Mouse (Mus musculus): ENCODE measurements at regions not wholly inside any gene's neighbourhood (a gene's known extent, or its start where the extent isn't known, plus 50 kb on each side); places are given as distances from the start of the nearest gene placed in this dataset.

- WGBS = 76% methylated on average over 3 of the region's 3 CpGs
- no peak for ATAC-seq
- no peak overlapping the region for H3K9ac ChIP-seq (ENCODE audit: low read length)
- no peak overlapping the region for H3K4me2 ChIP-seq (ENCODE audit: low read length)
- H3K4me3 ChIP-seq (ENCODE audit: low read depth, low read length) = no peak overlapping the region
- no peaks in the 10 kb centered on the region for H3K4me1 ChIP-seq (ENCODE audit: control insufficient read depth, insufficient read depth, low read length)
- H3K27ac ChIP-seq (ENCODE audit: low read depth, low read length) = no peak overlapping the region
- no peaks in the 10 kb centered on the region for H3K27me3 ChIP-seq (replicated peaks; ENCODE audit: control insufficient read depth, insufficient read depth, low read length)
- H3K9me3 ChIP-seq (replicated peaks; ENCODE audit: control insufficient read depth, low read length) = no peaks in the 10 kb centered on the region
- H3K36me3 ChIP-seq (ENCODE audit: control insufficient read depth, insufficient read depth, low read length) = no peaks in the 10 kb centered on the region
- no peak for DNase-seq (ENCODE audit: low spot score)
Measured at GRCm38 (mm10) chr5:56394021-56394420, 1323.7 kb upstream of the Pcdh7 start.

- Histone ChIP-seq H3K4me1 (ENCODE audit: control insufficient read depth, insufficient read depth, low read length) (no peaks in the 10 kb centered on the region), H3K36me3 (ENCODE audit: control insufficient read depth, insufficient read depth, low read length) (no peaks in the 10 kb centered on the region), H3K4me3 (ENCODE audit: low read depth, low read length) (no peak overlapping the region), H3K9ac (ENCODE audit: low read length) (no peak overlapping the region), H3K9me3 (replicated peaks; ENCODE audit: control insufficient read depth, low read length) (no peaks in the 10 kb centered on the region), H3K4me2 (ENCODE audit: low read length) (no peak overlapping the region), H3K27ac (ENCODE audit: low read depth, low read length) (no peak overlapping the region), H3K27me3 (replicated peaks; ENCODE audit: control insufficient read depth, insufficient read depth, low read length) (no peaks in the 10 kb centered on the region)
- 73% methylated on average over 2 of the region's 2 CpGs for WGBS
- DNase-seq (ENCODE audit: low spot score) (no peak), ATAC-seq (no peak)
Measured at GRCm38 (mm10) chr5:56434958-56435357, 1282.8 kb upstream of the Pcdh7 start.

GRCm38 (mm10) chr5:56440423-56440822 lies 1277.3 kb upstream of the Pcdh7 start:
- DNase-seq (ENCODE audit: low spot score) (peak; percentile 66), ATAC-seq (peak; percentile 76)
- H3K4me2 ChIP-seq (ENCODE audit: low read length) = no peak overlapping the region
- no peaks in the 10 kb centered on the region for H3K4me1 ChIP-seq (ENCODE audit: control insufficient read depth, insufficient read depth, low read length)
- no peak overlapping the region for H3K27ac ChIP-seq (ENCODE audit: low read depth, low read length)
- no peak overlapping the region for H3K4me3 ChIP-seq (ENCODE audit: low read depth, low read length)
- no peak overlapping the region for H3K9ac ChIP-seq (ENCODE audit: low read length)
- no peaks in the 10 kb centered on the region for H3K9me3 ChIP-seq (replicated peaks; ENCODE audit: control insufficient read depth, low read length)
- WGBS = 75% methylated on average over 2 of the region's 2 CpGs
- H3K27me3 ChIP-seq (replicated peaks; ENCODE audit: control insufficient read depth, insufficient read depth, low read length) = no peaks in the 10 kb centered on the region
- H3K36me3 ChIP-seq (ENCODE audit: control insufficient read depth, insufficient read depth, low read length) = no peaks in the 10 kb centered on the region

GRCm38 (mm10) chr5:56487739-56488138 lies 1230.0 kb upstream of the Pcdh7 start:
- Histone ChIP-seq H3K4me1 (ENCODE audit: control insufficient read depth, insufficient read depth, low read length) (no peaks in the 10 kb centered on the region), H3K27ac (ENCODE audit: low read depth, low read length) (no peak overlapping the region), H3K9me3 (replicated peaks; ENCODE audit: control insufficient read depth, low read length) (no peaks in the 10 kb centered on the region), H3K9ac (ENCODE audit: low read length) (no peak overlapping the region), H3K36me3 (ENCODE audit: control insufficient read depth, insufficient read depth, low read length) (no peaks in the 10 kb centered on the region), H3K4me2 (ENCODE audit: low read length) (no peak overlapping the region), H3K4me3 (ENCODE audit: low read depth, low read length) (no peak overlapping the region), H3K27me3 (replicated peaks; ENCODE audit: control insufficient read depth, insufficient read depth, low read length) (no peaks in the 10 kb centered on the region)
- ATAC-seq (0 out of 2 replicates have a peak, but pooled peaks have one; percentile 32), DNase-seq (ENCODE audit: low spot score) (peak; percentile 18)
- WGBS = 87% methylated on average over 4 of the region's 4 CpGs

Data from forebrain, embryonic 14.5 days (tissue).